Mouse (Mus musculus) gastrocnemius, adult 8-10 months (tissue): ENCODE measurements around the gene Rxfp4. TPM values are rescaled to one million over a fixed set of nuclear protein-coding genes. Genes with fewer than 3 reads are reported as not detected.

Source experiments
- DNase-seq, 2 experiments: peaks; one replicate each; pipeline ENCODE4 v3.0.0; 2022; ENCODE audit warnings: low spot score in 2 of 2
- total RNA-seq, 4 experiments: library from RNA; stranded (reverse); gene quantifications; 2 replicates each; pipeline ENCODE4 v1.2.4; 2022

Rxfp4 gene
- total RNA-seq, 4 experiments from 2014 or later, result not detected

GRCm38 (mm10) chr3:88629244-88629643 lies 23.7 kb downstream of the Rxfp4 start:
- DNase-seq, result no peak

- no peak for DNase-seq
These were observed 24.2 kb downstream of the Rxfp4 start for GRCm38 (mm10) chr3:88628766-88629165.

- DNase-seq, result no peak
These were observed 25.4 kb downstream of the Rxfp4 start for GRCm38 (mm10) chr3:88627535-88627934.

GRCm38 (mm10) chr3:88627114-88627513 lies 25.8 kb downstream of the Rxfp4 start:
- DNase-seq, result no peak

- DNase-seq, result no peak
These were observed 26.6 kb downstream of the Rxfp4 start for GRCm38 (mm10) chr3:88626316-88626715.

GRCm38 (mm10) chr3:88625531-88625930 lies 27.4 kb downstream of the Rxfp4 start:
- DNase-seq, result no peak

- no peak for DNase-seq
These were observed 28.0 kb downstream of the Rxfp4 start for GRCm38 (mm10) chr3:88624951-88625350.

- DNase-seq, result no peak
These were observed 28.6 kb downstream of the Rxfp4 start for GRCm38 (mm10) chr3:88624324-88624723.

- DNase-seq, result no peak
These were observed 29.4 kb downstream of the Rxfp4 start for GRCm38 (mm10) chr3:88623346-88624135.

- no peak for DNase-seq
These were observed 30.0 kb downstream of the Rxfp4 start for GRCm38 (mm10) chr3:88622941-88623345.

- DNase-seq, result no peak
These were observed 30.6 kb downstream of the Rxfp4 start for GRCm38 (mm10) chr3:88622113-88622940.

- no peak for DNase-seq
These were observed 31.3 kb downstream of the Rxfp4 start for GRCm38 (mm10) chr3:88621537-88622112.

GRCm38 (mm10) chr3:88620992-88621536 lies 31.9 kb downstream of the Rxfp4 start:
- peak; percentile 54 to 59 for DNase-seq

- no peak for DNase-seq
These were observed 32.6 kb downstream of the Rxfp4 start for GRCm38 (mm10) chr3:88620146-88620991.

GRCm38 (mm10) chr3:88619113-88620097 lies 33.5 kb downstream of the Rxfp4 start:
- DNase-seq, result peak in 1 of 2 experiments; percentile 54

- no peak for DNase-seq
These were observed 34.7 kb downstream of the Rxfp4 start for GRCm38 (mm10) chr3:88618074-88618871.

- DNase-seq, result no peak
These were observed 35.9 kb downstream of the Rxfp4 start for GRCm38 (mm10) chr3:88616951-88617500.

- DNase-seq, result peak; percentile 75 to 77
These were observed 37.0 kb downstream of the Rxfp4 start for GRCm38 (mm10) chr3:88615902-88616391.
